Mouse (Mus musculus) heart, embryonic 15.5 days (tissue): ENCODE data around the gene Ccdc92. TPM values are rescaled to one million over a fixed set of nuclear protein-coding genes. Genes with fewer than 3 reads are reported as not detected.

Source experiments
- ATAC-seq: fragments of 200-750 bp; cut with Nextera tagmentation; replicated peaks from 2 replicates; pipeline ENCODE4 v1.8.0; 2017; ENCODE audit warnings: low read depth, moderate TSS enrichment; ENCODE audit not compliant: insufficient number of reproducible peaks, insufficient read depth, low FRiP score
- H3K27ac ChIP-seq: fragments of 300-500 bp; sonication (generic); 2 replicates; pipeline ENCODE4 v1.5.1; 2015; ENCODE audit warnings: mild to moderate bottlenecking, inconsistent platforms
- H3K27me3 ChIP-seq: fragments of 300-500 bp; sonication (generic); 2 replicates; pipeline ENCODE4 v1.6.1; 2015; ENCODE audit warnings: inconsistent platforms
- H3K36me3 ChIP-seq: fragments of 300-500 bp; sonication (generic); 2 replicates; pipeline ENCODE4 v1.6.1; 2015; ENCODE audit warnings: mild to moderate bottlenecking, inconsistent platforms
- H3K4me1 ChIP-seq: fragments of 300-500 bp; sonication (generic); replicated peaks from 2 replicates; pipeline ENCODE4 v1.6.1; 2015; ENCODE audit warnings: inconsistent platforms
- H3K4me2 ChIP-seq: fragments of 300-500 bp; sonication (generic); 2 replicates; pipeline ENCODE4 v1.6.1; 2015; ENCODE audit warnings: inconsistent platforms, mild to moderate bottlenecking, moderate library complexity
- H3K4me3 ChIP-seq: fragments of 300-500 bp; sonication (generic); 2 replicates; pipeline ENCODE4 v1.5.1; 2015; ENCODE audit warnings: mild to moderate bottlenecking, inconsistent platforms
- H3K9ac ChIP-seq: fragments of 300-500 bp; sonication (generic); 2 replicates; pipeline ENCODE4 v1.6.1; 2015; ENCODE audit warnings: mild to moderate bottlenecking, inconsistent platforms
- H3K9me3 ChIP-seq: fragments of 300-500 bp; sonication (generic); replicated peaks from 2 replicates; pipeline ENCODE4 v1.6.1; 2016; ENCODE audit warnings: inconsistent platforms
- WGBS: fragments of 180-500 bp; shearing (Covaris S2); methylation state at CpG from one replicate; pipeline ENCODE4 v1.1.7; 2015; ENCODE audit warnings: mixed read lengths; 5-methylcytosine and 5-hydroxymethylcytosine counted together
- polyA plus RNA-seq: library from polyadenylated mRNA; unstranded; fragments of >200 nt; fragmentation: Nextera tagmentation; extraction: Ambion mirVana; gene quantifications from 2 replicates; pipeline ENCODE4 v1.2.1, GENCODE M21; 2015

Ccdc92 gene
- polyA plus RNA-seq, 1 experiment from 2014 or later, result 2.8 TPM

DNA sequence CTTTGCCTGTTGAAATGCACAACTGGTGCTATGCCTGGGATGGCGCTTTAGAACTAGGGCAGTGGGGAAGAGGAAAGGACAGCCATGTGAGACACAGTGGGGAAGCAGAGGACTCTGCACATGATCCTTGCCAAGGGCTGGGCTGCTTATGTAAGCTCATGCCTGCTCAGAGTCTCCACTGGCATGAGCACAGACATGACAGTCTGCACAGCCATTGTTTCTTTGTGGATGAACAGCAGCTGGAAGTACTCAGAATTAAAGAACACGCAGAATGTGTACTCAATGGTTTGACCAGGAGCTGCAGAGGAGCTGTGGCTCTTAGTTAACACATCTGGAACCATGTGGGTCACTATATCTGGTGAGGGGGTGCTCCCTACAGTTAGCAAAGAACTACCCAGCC is 9.1 kb downstream of the Ccdc92 start:
- peaks cover 24% of the 10 kb centered on the region; the same call in 1 of the 2 replicates for H3K27me3 ChIP-seq
- H3K4me2 ChIP-seq, result no peak overlapping the region
- 58% methylated on average over 2 of the region's 2 CpGs for WGBS
- H3K4me1 ChIP-seq, result no peaks in the 10 kb centered on the region; the same call in 1 of the 2 replicates
- no peaks in the 10 kb centered on the region for H3K9me3 ChIP-seq
- H3K4me3 ChIP-seq, result no peak overlapping the region
- ATAC-seq, result no peak
- no peak overlapping the region for H3K9ac ChIP-seq
- no peak overlapping the region for H3K27ac ChIP-seq
- no peaks in the 10 kb centered on the region for H3K36me3 ChIP-seq

DNA sequence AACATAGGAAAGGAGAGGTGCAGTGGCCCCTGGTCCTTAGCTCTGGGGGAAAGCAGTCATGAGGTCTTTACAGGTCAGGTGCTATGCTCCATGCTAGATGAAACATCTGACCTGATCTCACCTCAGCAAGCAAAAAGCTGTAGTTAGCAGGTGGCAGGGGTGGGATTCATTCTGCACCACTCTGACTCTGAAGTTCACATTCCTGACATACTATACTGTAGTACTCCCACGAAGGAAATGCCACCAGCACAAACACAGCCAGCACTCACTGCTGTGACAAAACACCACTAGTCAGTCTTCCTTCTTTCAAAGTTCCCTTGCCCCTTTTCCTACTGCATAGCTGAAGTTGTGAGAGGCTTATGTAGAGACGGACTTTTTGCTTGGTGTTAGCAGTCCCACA is 9.9 kb downstream of the Ccdc92 start:
- H3K4me3 ChIP-seq, result no peak overlapping the region
- H3K4me2 ChIP-seq, result no peak overlapping the region
- H3K4me1 ChIP-seq, result no peaks in the 10 kb centered on the region; the same call in 1 of the 2 replicates
- no peaks in the 10 kb centered on the region for H3K9me3 ChIP-seq
- H3K9ac ChIP-seq, result no peak overlapping the region
- H3K36me3 ChIP-seq, result no peaks in the 10 kb centered on the region
- no peak for ATAC-seq
- H3K27ac ChIP-seq, result no peak overlapping the region
- WGBS, result 25% methylated on average over 2 of the region's 2 CpGs
- H3K27me3 ChIP-seq, result peaks cover 22% of the 10 kb centered on the region

DNA sequence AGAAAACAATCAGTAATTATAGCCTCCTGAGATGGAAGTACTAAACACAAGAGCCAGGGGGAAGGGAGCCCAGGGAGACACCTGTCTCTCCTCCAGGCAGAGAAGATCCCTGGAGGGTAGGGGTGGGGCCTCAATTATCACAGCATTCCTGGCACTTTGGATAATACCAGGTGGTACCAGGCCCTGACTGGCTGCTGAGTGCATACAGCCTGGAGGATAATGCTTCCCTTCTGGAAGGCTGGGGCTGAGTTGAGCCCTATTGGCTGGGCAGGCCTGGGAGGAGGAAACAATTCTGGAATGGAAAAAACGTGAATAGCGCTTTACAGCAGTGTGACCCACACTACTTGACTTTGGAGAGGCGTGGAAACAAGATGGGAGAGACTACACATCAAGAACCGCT is 10.7 kb downstream of the Ccdc92 start:
- Histone ChIP-seq H3K4me3 (no peak overlapping the region), H3K4me1 (no peaks in the 10 kb centered on the region; the same call in 1 of the 2 replicates), H3K27ac (no peak overlapping the region), H3K9ac (no peak overlapping the region), H3K4me2 (no peak overlapping the region), H3K9me3 (no peaks in the 10 kb centered on the region), H3K36me3 (no peaks in the 10 kb centered on the region), H3K27me3 (peaks cover 26% of the 10 kb centered on the region)
- no peak for ATAC-seq
- 51% methylated on average over 4 of the region's 4 CpGs for WGBS

DNA sequence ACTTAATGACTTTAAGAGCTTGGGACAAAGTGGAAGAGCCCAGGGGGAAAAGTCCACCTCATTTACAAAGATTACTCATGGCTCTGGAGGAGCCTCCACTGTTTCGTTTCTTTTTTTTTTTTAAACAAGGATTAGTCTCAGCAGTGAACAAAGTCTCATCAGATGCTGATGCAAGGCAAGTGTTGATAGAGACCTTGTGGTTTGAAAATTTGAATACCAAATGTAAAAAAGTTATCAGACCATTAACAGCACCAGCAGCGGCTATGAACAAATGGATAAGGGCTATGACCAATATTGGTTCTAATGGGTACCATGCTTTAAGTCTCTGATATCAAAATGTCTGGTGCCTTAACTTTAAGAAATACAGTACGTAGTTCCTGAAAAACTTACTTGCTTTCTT is 13.2 kb downstream of the Ccdc92 start:
- no peak overlapping the region for H3K4me2 ChIP-seq
- H3K4me3 ChIP-seq, result no peak overlapping the region
- peaks cover 10% of the 10 kb centered on the region for H3K4me1 ChIP-seq
- H3K36me3 ChIP-seq, result no peaks in the 10 kb centered on the region
- ATAC-seq, result no peak
- WGBS, result 77% methylated on average over 3 of the region's 3 CpGs
- no peak overlapping the region for H3K9ac ChIP-seq
- H3K27ac ChIP-seq, result no peak overlapping the region
- H3K27me3 ChIP-seq, result peaks cover 30% of the 10 kb centered on the region
- no peaks in the 10 kb centered on the region for H3K9me3 ChIP-seq

DNA sequence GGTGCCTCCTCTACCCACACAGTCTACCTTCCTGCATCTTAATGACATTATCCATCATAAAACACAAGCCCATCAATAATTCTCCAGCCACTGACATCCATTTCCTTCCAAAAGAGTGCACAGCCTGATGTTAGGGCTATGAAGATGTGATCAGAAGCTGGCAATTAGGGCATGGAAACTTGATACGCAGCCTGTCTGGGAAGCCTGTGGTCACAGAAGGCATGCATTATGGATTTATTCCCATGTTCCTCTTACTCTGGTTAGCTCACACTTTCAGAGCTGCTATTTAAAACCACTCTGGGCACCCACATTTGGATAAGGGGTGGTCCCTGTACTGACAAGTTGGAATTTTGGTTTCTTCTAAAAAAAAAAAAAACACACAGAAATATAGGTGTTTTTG is 15.2 kb downstream of the Ccdc92 start:
- Histone ChIP-seq H3K36me3 (no peaks in the 10 kb centered on the region), H3K9me3 (no peaks in the 10 kb centered on the region), H3K27ac (no peak overlapping the region), H3K4me3 (no peak overlapping the region), H3K4me2 (no peak overlapping the region), H3K9ac (no peak overlapping the region), H3K4me1 (peaks cover 13% of the 10 kb centered on the region), H3K27me3 (peaks cover 50% of the 10 kb centered on the region)
- WGBS, result 55% methylated on average over 1 of the region's 1 CpGs
- ATAC-seq, result no peak

DNA sequence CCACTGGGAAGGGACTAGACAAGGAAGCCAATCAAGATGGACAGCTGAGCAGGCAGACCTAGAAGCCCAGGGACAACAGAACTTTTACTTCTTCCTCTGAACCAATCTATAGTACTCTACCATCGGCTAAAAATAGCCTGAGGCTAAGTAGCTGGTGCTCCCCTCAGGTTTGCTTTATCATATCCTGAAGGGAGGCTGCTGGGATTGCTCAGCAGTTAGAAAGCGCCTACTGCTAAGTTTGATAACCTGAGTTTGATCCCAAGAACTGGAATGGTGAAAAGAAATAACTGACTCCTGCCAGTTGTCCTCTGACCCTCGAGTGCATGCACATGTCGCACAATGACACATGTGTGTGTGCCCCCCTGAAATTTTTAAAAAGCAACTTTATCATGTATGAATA is 17.3 kb downstream of the Ccdc92 start:
- H3K9me3 ChIP-seq, result no peaks in the 10 kb centered on the region
- WGBS, result 15% methylated on average over 4 of the region's 4 CpGs
- no peak overlapping the region for H3K4me2 ChIP-seq
- no peaks in the 10 kb centered on the region for H3K36me3 ChIP-seq
- ATAC-seq, result no peak
- H3K27ac ChIP-seq, result no peak overlapping the region
- no peak overlapping the region for H3K9ac ChIP-seq
- H3K27me3 ChIP-seq, result peaks cover 61% of the 10 kb centered on the region
- no peak overlapping the region for H3K4me3 ChIP-seq
- H3K4me1 ChIP-seq, result peaks cover 24% of the 10 kb centered on the region

DNA sequence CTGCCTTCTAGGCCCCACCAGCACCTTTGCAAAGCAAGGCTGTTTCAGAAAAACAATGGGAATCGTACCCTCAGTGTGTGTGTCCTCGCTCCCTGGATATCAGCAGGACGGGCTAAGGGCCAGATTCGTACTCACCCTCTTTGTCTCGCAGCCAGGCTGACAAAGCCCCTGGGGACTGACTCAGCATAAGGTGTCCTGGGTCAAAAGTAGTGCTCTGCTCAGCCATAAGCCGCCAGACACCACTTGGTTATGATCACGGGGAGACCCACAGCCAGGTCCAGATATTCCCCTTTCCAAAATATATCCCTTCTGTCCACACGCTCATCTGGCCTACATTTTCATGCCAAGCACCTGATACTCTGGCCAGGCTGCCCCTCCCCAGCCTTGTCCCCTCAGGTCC is 18.8 kb downstream of the Ccdc92 start:
- Histone ChIP-seq H3K4me1 (peaks cover 26% of the 10 kb centered on the region), H3K4me3 (no peak overlapping the region), H3K9ac (no peak overlapping the region), H3K36me3 (no peaks in the 10 kb centered on the region), H3K9me3 (no peaks in the 10 kb centered on the region), H3K27me3 (peaks cover 62% of the 10 kb centered on the region), H3K4me2 (no peak overlapping the region), H3K27ac (no peak overlapping the region)
- WGBS, result 56% methylated on average over 8 of the region's 8 CpGs
- no peak for ATAC-seq

DNA sequence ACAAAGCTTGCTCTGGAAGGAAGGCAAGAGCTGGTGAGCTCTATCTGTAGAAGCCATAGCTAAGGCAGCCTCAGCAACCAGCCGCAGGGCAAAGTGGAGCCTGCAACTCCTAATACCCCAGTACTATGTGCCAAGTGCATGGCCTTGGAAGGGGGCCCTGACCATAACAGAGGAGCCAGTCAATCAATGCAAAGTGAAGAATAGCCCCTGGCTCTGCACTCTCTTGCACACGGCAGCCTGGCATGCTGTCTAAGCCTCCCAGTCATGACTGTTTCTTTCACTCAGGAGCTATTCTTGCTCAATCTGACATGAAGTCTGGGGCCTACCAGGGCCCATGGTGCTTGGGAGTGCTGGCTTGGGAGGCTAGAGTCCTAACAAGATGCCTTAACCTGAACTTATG is 21.6 kb downstream of the Ccdc92 start:
- Histone ChIP-seq H3K4me1 (peaks cover 26% of the 10 kb centered on the region), H3K9me3 (no peaks in the 10 kb centered on the region), H3K27me3 (peaks cover 72% of the 10 kb centered on the region), H3K4me3 (no peak overlapping the region), H3K27ac (no peak overlapping the region), H3K4me2 (peak overlapping the region; percentile 36), H3K9ac (no peak overlapping the region), H3K36me3 (no peaks in the 10 kb centered on the region)
- WGBS, result 57% methylated on average over 2 of the region's 2 CpGs
- no peak for ATAC-seq

DNA sequence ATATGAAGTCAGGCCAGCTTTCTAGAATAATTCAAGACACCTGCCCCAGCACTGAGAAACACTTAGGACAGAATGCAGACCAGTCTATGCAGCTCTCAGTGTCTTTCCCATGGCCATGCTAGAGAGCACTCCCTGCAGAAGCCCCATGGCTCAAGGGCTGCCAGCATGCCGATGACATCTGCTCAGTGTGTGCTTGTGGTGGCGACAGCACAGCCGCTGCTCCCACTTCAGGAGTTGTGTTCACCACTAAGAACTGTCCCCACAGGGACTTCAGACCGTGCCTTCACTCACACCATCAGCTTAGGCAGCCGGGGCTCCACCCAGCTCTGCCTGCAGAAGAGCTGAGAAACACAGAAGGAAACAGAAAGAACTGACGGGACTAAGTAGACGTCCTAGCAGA is 22.0 kb downstream of the Ccdc92 start:
- Histone ChIP-seq H3K27ac (no peak overlapping the region), H3K36me3 (no peaks in the 10 kb centered on the region), H3K4me3 (no peak overlapping the region), H3K9ac (no peak overlapping the region), H3K4me1 (peaks cover 24% of the 10 kb centered on the region), H3K27me3 (peaks cover 77% of the 10 kb centered on the region), H3K4me2 (peak overlapping the region; percentile 36), H3K9me3 (no peaks in the 10 kb centered on the region)
- peak; percentile 52 for ATAC-seq
- 29% methylated on average over 7 of the region's 7 CpGs for WGBS

DNA sequence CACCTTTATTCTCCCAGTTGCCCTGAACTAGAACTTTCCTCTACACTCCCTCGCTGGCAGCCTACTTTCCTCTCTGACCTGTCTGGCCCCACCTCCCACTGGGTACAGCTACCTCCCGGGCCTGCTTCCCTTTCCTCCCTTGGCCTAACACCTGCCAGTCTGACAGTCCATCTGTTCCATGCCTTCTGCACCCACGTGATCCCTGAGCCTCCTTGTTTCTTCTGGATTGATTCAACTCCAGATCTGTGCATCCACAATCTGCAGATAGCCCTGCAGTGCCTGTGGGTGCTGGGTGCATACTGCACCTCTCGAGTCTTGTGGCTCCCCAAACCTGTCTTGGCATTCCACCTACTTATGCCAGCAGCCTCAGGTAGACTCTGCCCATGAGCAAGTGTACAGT is 25.6 kb downstream of the Ccdc92 start:
- H3K9ac ChIP-seq, result no peak overlapping the region
- H3K4me1 ChIP-seq, result peaks cover 13% of the 10 kb centered on the region
- H3K4me3 ChIP-seq, result no peak overlapping the region
- no peak overlapping the region for H3K4me2 ChIP-seq
- no peak for ATAC-seq
- no peaks in the 10 kb centered on the region for H3K9me3 ChIP-seq
- no peaks in the 10 kb centered on the region for H3K36me3 ChIP-seq
- H3K27ac ChIP-seq, result no peak overlapping the region
- 67% methylated on average over 4 of the region's 4 CpGs for WGBS
- H3K27me3 ChIP-seq, result peaks cover 76% of the 10 kb centered on the region

DNA sequence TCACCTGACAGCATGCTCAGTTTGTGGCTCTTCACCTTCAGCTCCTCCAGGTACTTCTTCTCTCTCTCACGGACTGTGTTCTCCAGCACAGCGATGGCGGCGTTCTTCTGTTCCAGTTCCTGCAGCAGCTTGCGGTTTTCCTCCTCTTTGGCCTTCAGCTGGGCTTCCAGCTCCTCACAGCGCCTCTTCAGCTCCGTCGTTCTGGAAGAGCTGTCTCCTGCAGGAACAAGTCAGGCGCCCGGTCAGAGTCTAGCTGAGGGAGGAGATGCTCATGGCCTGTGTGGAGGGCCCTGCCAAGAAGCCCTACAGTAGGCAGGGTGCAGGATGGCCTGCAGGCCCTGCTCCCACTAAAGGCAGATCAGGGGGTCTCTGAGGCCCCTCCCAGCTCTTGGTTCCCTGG is 26.1 kb downstream of the Ccdc92 start:
- Histone ChIP-seq H3K27me3 (peaks cover 71% of the 10 kb centered on the region), H3K36me3 (no peaks in the 10 kb centered on the region), H3K4me1 (peaks cover 11% of the 10 kb centered on the region), H3K4me3 (no peak overlapping the region), H3K4me2 (no peak overlapping the region), H3K27ac (no peak overlapping the region), H3K9ac (no peak overlapping the region), H3K9me3 (no peaks in the 10 kb centered on the region)
- no peak for ATAC-seq
- WGBS, result 88% methylated on average over 10 of the region's 10 CpGs

DNA sequence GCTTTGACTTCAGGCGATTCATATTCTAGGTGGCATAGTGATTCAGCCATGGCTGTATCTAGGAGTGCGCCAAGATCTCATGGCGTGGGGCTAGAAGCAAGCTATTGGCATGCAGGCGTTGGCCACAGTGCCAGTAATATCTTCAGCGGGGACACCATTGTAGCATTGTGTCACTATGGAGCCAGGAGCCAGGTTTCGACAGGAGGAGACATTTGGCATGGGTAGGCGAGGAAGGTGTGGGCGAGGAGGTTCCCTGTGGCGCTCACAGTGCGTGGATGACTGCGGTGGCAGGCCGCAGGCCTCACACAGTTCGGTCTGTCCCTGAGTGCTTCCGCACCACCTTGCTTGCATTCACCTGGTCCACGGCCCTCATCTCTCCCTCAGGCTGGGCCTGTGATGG is 27.0 kb downstream of the Ccdc92 start:
- 90% methylated on average over 15 of the region's 15 CpGs for WGBS
- H3K27me3 ChIP-seq, result peaks cover 73% of the 10 kb centered on the region
- H3K36me3 ChIP-seq, result no peaks in the 10 kb centered on the region

More for the DNA sequence above, 27.0 kb downstream of the Ccdc92 start:
- no peak overlapping the region for H3K27ac ChIP-seq
- ATAC-seq, result no peak
- H3K9ac ChIP-seq, result no peak overlapping the region
- H3K4me2 ChIP-seq, result no peak overlapping the region
- no peak overlapping the region for H3K4me3 ChIP-seq
- H3K4me1 ChIP-seq, result peaks cover 3% of the 10 kb centered on the region; the same call in 1 of the 2 replicates
- H3K9me3 ChIP-seq, result no peaks in the 10 kb centered on the region
